Mouse (Mus musculus) liver, postnatal 0 days (tissue): Measurements from ENCODE around the gene Hist1h2ah. TPM values are rescaled to one million over a fixed set of nuclear protein-coding genes. Genes with fewer than 3 reads are reported as not detected.

ENCODE experiments used
- ATAC-seq: fragments of 200-750 bp; cut with Nextera tagmentation; 2 replicates; pipeline ENCODE4 v1.8.0; 2017; ENCODE audit warnings: mild to moderate bottlenecking, moderate library complexity
- DNase-seq: peaks from one replicate; pipeline ENCODE4 v3.0.0-alpha.2; 2016
- H3K27ac ChIP-seq: fragments of 300-500 bp; sonication (generic); 2 replicates; pipeline ENCODE4 v1.5.1; 2014; ENCODE audit warnings: antibody characterized with exemption, moderate library complexity, mild to moderate bottlenecking, low read depth
- H3K27me3 ChIP-seq: fragments of 300-500 bp; sonication (generic); 2 replicates; pipeline ENCODE4 v1.6.1; 2014; ENCODE audit warnings: low read length, control low read depth, mixed read lengths; ENCODE audit not compliant: insufficient read depth
- H3K36me3 ChIP-seq: fragments of 300-500 bp; sonication (generic); replicated peaks from 2 replicates; pipeline ENCODE4 v1.6.1; 2014; ENCODE audit warnings: mild to moderate bottlenecking, control low read depth, low read length, moderate library complexity, mixed read lengths; ENCODE audit not compliant: insufficient read depth
- H3K4me1 ChIP-seq: fragments of 300-500 bp; sonication (generic); 2 replicates; pipeline ENCODE4 v1.6.1; 2014; ENCODE audit warnings: antibody characterized with exemption, mild to moderate bottlenecking, control low read depth; ENCODE audit not compliant: insufficient read depth
- H3K4me2 ChIP-seq: fragments of 300-500 bp; sonication (generic); 2 replicates; pipeline ENCODE4 v1.6.1; 2014; ENCODE audit warnings: low read depth, mild to moderate bottlenecking, low read length, moderate library complexity, mixed read lengths
- H3K4me3 ChIP-seq: fragments of 300-500 bp; sonication (generic); 2 replicates; pipeline ENCODE4 v1.5.1; 2014; ENCODE audit warnings: low read depth, low read length
- H3K9ac ChIP-seq: fragments of 300-500 bp; sonication (generic); replicated peaks from 2 replicates; pipeline ENCODE4 v1.6.1; 2014; ENCODE audit warnings: mild to moderate bottlenecking, moderate library complexity
- H3K9me3 ChIP-seq: fragments of 300-500 bp; sonication (generic); 2 replicates; pipeline ENCODE4 v1.6.1; 2016; ENCODE audit warnings: mild to moderate bottlenecking, control low read depth, low read length, mixed read lengths
- CTCF ChIP-seq: sonication (generic); IDR thresholded peaks from 2 replicates; pipeline ENCODE4 v1.5.1; 2016; ENCODE audit warnings: antibody characterized with exemption, low read depth
- EP300 ChIP-seq: IDR thresholded peaks from 2 replicates; pipeline ENCODE4 v1.6.1; 2016; ENCODE audit warnings: antibody characterized with exemption, low read depth, mild to moderate bottlenecking
- WGBS: fragments of 180-500 bp; shearing (Covaris S2); extraction: QIAGEN DNeasy Blood & Tissue Kit; methylation state at CpG from one replicate; pipeline ENCODE4 v1.1.7; 2014; ENCODE audit not compliant: insufficient replicate concordance; 5-methylcytosine and 5-hydroxymethylcytosine counted together
- polyA plus RNA-seq: library from polyadenylated mRNA; unstranded; fragments of >200 nt; fragmentation: Nextera tagmentation; extraction: Ambion mirVana; gene quantifications from 2 replicates; pipeline ENCODE4 v1.2.1, GENCODE M21; 2015

Hist1h2ah gene
- polyA plus RNA-seq, 1 experiment from 2014 or later, result 9.9 TPM

DNA sequence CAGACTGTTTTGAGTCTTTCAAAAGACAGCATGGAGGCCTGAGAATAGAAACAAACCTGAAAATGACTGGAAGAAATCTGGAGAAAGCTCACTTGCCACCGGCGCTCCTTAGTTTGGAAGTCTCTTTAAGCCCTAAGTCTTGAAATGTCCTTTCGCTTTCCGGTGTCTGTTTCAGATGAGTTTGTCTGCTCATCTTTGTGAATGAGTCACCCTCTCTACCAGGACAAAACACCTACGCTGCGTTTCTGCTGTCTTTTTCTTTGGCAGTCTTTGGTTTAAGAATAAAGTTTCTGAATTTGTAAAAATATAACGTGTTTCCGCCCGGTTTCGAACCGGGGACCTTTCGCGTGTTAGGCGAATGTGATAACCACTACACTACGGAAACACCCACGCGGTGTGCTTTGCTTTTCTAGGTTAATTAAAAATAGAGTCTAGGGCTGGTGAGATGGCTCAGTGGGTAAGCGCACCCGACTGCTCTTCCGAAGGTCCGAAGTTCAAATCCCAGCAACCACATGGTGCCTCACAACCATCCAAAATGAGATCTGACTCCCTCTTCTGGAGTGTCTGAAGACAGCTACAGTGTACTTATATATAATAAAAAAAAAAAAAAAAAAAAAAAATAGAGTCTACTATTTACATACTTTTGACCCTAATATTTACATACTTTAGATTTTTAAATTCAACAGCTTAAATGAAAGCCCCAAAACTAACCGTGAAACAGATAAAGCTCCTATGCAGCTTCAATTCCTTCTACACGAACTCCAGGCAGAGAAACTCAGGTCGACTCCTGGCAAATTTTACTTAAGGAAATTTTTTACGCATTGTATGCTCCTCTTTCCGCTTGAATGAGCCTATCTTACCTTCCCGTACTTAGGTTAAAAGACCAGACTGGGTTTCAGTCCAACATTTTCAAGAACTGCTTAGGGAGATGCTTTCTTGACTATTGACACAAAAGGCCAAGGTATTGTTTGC is 19.6 kb downstream of the Hist1h2ah start:
- ATAC-seq, result peak; percentile 90
- WGBS, result 14% methylated on average over 27 of the region's 27 CpGs
- no peak overlapping the region for H3K9ac ChIP-seq
- peak; percentile 87 for DNase-seq
- H3K4me3 ChIP-seq, result peak overlapping the region; percentile 28
- H3K27ac ChIP-seq, result no peak overlapping the region
- H3K36me3 ChIP-seq, result no peaks in the 10 kb centered on the region
- H3K27me3 ChIP-seq, result peaks cover 31% of the 10 kb centered on the region
- H3K4me1 ChIP-seq, result peaks cover 17% of the 10 kb centered on the region
- TF ChIP-seq EP300 (no peak), CTCF (0 out of 2 replicates have a peak, but pooled peaks have one; percentile 15)
- H3K4me2 ChIP-seq, result peak overlapping the region; percentile 55
- H3K9me3 ChIP-seq, result no peaks in the 10 kb centered on the region

DNA sequence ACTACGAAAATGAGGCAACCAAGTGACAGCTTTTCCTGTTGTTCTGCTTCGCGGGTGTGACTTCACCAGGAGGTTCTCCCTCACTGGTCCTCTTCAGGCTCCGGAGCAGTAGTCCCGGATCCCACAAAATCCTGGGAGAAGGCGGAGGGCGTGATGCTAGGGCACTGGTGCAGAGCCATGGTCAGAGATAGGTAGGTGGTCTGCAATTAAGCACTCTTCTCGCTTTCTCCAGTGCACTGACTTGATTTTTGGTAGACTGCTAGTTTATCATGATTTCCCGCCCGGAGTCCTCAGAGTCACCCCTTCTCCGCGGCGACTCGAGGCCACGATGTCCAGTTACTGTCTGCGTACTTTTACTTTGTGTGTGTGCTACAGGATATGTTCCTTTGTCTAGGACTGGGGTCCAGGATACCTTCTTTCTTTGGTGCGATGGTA is 20.9 kb downstream of the Hist1h2ah start:
- peak overlapping the region; percentile 55 for H3K4me2 ChIP-seq
- peaks cover 17% of the 10 kb centered on the region for H3K4me1 ChIP-seq
- ATAC-seq (no peak), DNase-seq (no peak)
- no peaks in the 10 kb centered on the region for H3K36me3 ChIP-seq
- H3K9ac ChIP-seq, result no peak overlapping the region
- H3K27ac ChIP-seq, result no peak overlapping the region
- TF ChIP-seq CTCF (no peak), EP300 (no peak)
- 14% methylated on average over 17 of the region's 17 CpGs for WGBS
- H3K27me3 ChIP-seq, result peaks cover 40% of the 10 kb centered on the region
- H3K9me3 ChIP-seq, result no peaks in the 10 kb centered on the region
- peak overlapping the region; percentile 27 for H3K4me3 ChIP-seq

DNA sequence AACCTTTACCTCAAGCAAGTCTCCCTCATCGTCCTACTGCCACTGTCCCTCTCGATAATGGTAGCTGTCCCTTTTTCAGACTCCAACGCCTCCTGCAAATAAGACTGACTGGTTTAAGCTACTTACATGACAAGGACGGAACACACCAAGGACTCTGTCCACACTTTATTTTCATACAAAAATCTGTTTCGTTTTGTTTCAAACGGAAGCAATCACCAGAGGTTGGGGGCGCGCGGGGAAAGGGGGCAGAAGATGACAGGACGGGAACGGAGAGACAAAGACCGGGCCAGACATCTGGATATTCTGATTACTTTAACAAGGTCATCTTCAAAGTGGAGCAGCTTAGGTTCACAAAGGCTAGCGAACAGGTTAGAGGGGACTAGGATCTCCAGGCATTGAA is 21.7 kb downstream of the Hist1h2ah start:
- peak overlapping the region; percentile 27; the same call in 1 of the 2 replicates for H3K4me3 ChIP-seq
- 19% methylated on average over 13 of the region's 13 CpGs for WGBS
- ATAC-seq (no peak), DNase-seq (no peak)
- no peak overlapping the region for H3K27ac ChIP-seq
- H3K36me3 ChIP-seq, result no peaks in the 10 kb centered on the region
- TF ChIP-seq CTCF, result no peak
- no peak for TF ChIP-seq EP300
- no peak overlapping the region for H3K9ac ChIP-seq
- peaks cover 47% of the 10 kb centered on the region for H3K27me3 ChIP-seq
- H3K4me2 ChIP-seq, result peak overlapping the region; percentile 55
- H3K9me3 ChIP-seq, result no peaks in the 10 kb centered on the region
- peaks cover 17% of the 10 kb centered on the region for H3K4me1 ChIP-seq

DNA sequence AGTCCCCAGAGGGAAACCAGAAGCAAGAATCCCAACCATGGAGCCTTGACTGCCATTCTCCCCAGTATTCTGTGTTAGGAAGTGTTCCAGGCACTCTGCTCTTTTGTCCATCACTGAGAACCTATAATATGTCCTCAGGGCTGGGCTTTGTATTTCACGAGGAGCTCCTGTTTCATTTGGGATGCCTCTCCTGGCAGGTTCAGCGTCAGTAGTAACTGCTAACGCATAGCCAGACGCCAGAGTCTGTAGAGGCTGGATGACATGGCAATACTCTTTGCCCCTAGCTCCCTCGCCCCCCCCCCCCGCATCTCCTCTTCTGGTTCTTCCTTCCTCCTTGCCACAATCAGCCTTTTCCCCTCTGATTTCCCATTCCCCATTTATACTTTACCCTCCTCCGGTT is 25.7 kb downstream of the Hist1h2ah start, which contains the start of gene Prss16:
Gene Prss16 (minus strand): TSS at position 101 of the 400 bp plus-strand sequence.
- no peaks in the 10 kb centered on the region for H3K36me3 ChIP-seq
- no peak for ATAC-seq
- H3K4me2 ChIP-seq, result no peak within 1 kb of the TSS
- TF ChIP-seq EP300 (no peak), CTCF (no peak)
- no peak within 1 kb of the TSS for H3K27ac ChIP-seq
- WGBS, result 23% methylated on average over 6 of the region's 7 CpGs
- H3K9me3 ChIP-seq, result no peaks in the 10 kb centered on the region
- no peak within 1 kb of the TSS for H3K4me3 ChIP-seq
- no peak within 1 kb of the TSS for H3K9ac ChIP-seq
- no peak for DNase-seq
- H3K27me3 ChIP-seq, result peaks cover 78% of the 10 kb centered on the region
- peaks cover 29% of the 10 kb centered on the region for H3K4me1 ChIP-seq

- H3K4me1 ChIP-seq, result peaks cover 20% of the 10 kb centered on the region
- ATAC-seq (no peak), DNase-seq (no peak)
- H3K27me3 ChIP-seq, result peaks cover 74% of the 10 kb centered on the region
- H3K9ac ChIP-seq, result no peak overlapping the region
- no peak overlapping the region for H3K4me2 ChIP-seq
- no peaks in the 10 kb centered on the region for H3K36me3 ChIP-seq
- no peaks in the 10 kb centered on the region for H3K9me3 ChIP-seq
- H3K4me3 ChIP-seq, result no peak overlapping the region
- no peak overlapping the region for H3K27ac ChIP-seq
- 75% methylated on average over 3 of the region's 3 CpGs for WGBS
- TF ChIP-seq CTCF, result no peak
- no peak for TF ChIP-seq EP300
Measured at GRCm38 (mm10) chr13:22008707-22009106, 26.7 kb downstream of the Hist1h2ah start.

GRCm38 (mm10) chr13:22007872-22008271 is 27.5 kb downstream of the Hist1h2ah start:
- ATAC-seq, result no peak
- Histone ChIP-seq H3K4me1 (peaks cover 19% of the 10 kb centered on the region), H3K27ac (no peak overlapping the region), H3K36me3 (no peaks in the 10 kb centered on the region), H3K9me3 (no peaks in the 10 kb centered on the region), H3K4me3 (no peak overlapping the region), H3K27me3 (peaks cover 69% of the 10 kb centered on the region), H3K4me2 (no peak overlapping the region), H3K9ac (no peak overlapping the region)
- DNase-seq, result no peak
- 57% methylated on average over 7 of the region's 7 CpGs for WGBS
- TF ChIP-seq CTCF, result no peak
- no peak for TF ChIP-seq EP300
